Mouse (Mus musculus): Measurements from ENCODE around the gene Eif4ebp2.

GRCm38 (mm10) chr10:61409776-61410175 is 42.7 kb downstream of the Eif4ebp2 start:
- TF ChIP-seq POLR2A (IDR thresholded peaks at IDR 0.05; ENCODE audit: borderline replicate concordance, extremely low read depth, insufficient read depth, insufficient read length, poor library complexity, severe bottlenecking) = no peak
- TF ChIP-seq CTCF (IDR thresholded peaks at IDR 0.05; ENCODE audit: borderline replicate concordance, extremely low read depth, insufficient read depth, insufficient read length) = no peak
